Mouse (Mus musculus): ENCODE results near the gene Khdrbs1. TPM values are rescaled to one million over a fixed set of nuclear protein-coding genes. Genes with fewer than 3 reads are reported as not detected.

The Khdrbs1 gene
- polyA plus RNA-seq, 1 experiment from 2014 or later = 105 TPM

DNA sequence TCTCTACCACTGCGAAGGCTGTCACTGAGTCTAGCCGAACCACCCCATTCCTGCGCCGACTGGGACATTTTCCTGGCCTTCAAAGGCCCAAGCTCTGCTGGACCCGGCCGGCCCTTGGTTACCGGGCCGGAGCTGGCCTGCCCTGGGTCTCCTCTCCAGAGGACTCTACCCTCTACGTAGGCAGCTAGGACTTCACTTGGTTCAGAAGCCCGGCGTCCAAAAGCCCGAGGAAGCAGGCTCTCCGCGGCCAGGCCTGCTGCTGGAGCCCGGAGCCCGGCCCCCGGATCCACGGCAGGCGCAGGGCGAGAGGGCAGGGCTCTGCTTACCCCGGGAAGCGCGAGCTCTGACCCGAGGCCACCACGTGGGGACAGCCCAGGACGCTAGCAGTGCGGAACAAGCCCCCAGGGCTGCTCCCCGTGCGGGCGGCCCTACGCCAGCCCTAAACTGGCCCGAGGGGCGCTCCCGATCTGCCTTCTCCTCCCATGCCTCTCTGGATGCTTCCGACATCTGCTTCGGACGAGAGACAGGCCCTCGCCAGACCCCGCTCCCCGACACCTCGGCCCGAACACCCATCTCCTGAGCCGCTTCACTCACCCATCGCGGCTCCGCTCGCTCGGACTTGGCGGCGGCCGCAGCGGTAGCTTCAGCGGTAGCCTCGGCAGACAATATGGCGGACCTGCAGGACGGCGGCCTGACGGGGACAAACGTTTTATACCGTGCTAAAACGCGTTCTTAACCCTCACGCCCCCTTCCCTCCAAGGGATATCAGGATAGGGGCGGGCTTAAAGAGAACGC lies 69.8 kb downstream of the Khdrbs1 start, which contains the start of gene Kpna6:
Kpna6 (minus strand) TSS at position 685 of the 795 bp plus-strand sequence.
- ATAC-seq (ENCODE audit: low read depth) = peak; percentile 92
- H3K4me1 ChIP-seq (ENCODE audit: control insufficient read depth, insufficient read depth, low read length) = no peaks in the 10 kb centered on the region; the same call in 1 of the 2 replicates
- H3K27me3 ChIP-seq (ENCODE audit: control insufficient read depth, insufficient read depth, low read length) = no peaks in the 10 kb centered on the region; the same call in 1 of the 2 replicates
- WGBS = under 1% methylated on average over 59 of the region's 65 CpGs
- no peaks in the 10 kb centered on the region for H3K9me3 ChIP-seq (ENCODE audit: control insufficient read depth, low read length)
- H3K27ac ChIP-seq (ENCODE audit: low read depth, low read length) = peak within 1 kb of the TSS; percentile 90
- peak within 1 kb of the TSS; percentile 91 for H3K4me2 ChIP-seq (ENCODE audit: low read depth, low read length)
- H3K36me3 ChIP-seq (ENCODE audit: control insufficient read depth, insufficient read depth, low read length) = peaks cover 14% of the 10 kb centered on the region
- peak within 1 kb of the TSS; percentile 84 for H3K9ac ChIP-seq (replicated peaks; ENCODE audit: low read depth, low read length)
- H3K4me3 ChIP-seq (ENCODE audit: low read depth, low read length) = peak within 1 kb of the TSS; percentile 99

DNA sequence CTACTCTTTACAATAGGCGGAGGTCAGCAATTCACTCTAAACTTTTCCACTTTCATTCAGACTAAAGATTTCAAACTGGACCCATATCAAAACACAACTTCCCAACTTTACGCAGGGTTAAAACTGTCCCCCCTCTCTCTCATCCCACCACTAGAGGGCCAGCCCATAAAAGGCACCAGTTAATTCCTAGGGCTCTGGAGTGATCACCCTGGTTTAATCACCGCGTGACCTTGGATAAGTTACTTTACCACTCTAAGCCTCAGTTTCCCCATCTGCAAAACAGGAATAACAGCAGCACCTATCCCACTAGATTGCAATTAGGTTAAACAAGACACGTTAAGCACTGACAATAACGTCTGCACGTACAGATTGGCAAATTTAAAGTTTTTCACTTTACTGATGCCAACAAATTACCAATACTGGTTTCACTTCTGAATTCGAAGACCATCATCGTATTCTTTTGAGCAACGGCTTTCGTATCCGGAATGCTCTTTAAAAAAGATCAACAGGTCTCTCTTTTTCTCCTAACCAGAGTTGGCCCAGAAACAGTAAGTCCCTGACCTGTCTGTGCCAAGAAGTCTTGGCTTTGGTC lies 70.5 kb downstream of the Khdrbs1 start:
- Histone ChIP-seq H3K9me3 (ENCODE audit: control insufficient read depth, low read length) (no peaks in the 10 kb centered on the region), H3K27ac (ENCODE audit: low read depth, low read length) (peak overlapping the region; percentile 90), H3K4me1 (ENCODE audit: control insufficient read depth, insufficient read depth, low read length) (no peaks in the 10 kb centered on the region; the same call in 1 of the 2 replicates), H3K4me3 (ENCODE audit: low read depth, low read length) (peak overlapping the region; percentile 99), H3K9ac (replicated peaks; ENCODE audit: low read depth, low read length) (peak overlapping the region; percentile 84), H3K4me2 (ENCODE audit: low read depth, low read length) (peak overlapping the region; percentile 91), H3K27me3 (ENCODE audit: control insufficient read depth, insufficient read depth, low read length) (no peaks in the 10 kb centered on the region; the same call in 1 of the 2 replicates), H3K36me3 (ENCODE audit: control insufficient read depth, insufficient read depth, low read length) (peaks cover 10% of the 10 kb centered on the region)
- ATAC-seq (ENCODE audit: low read depth) = no peak
- 8% methylated on average over 12 of the region's 12 CpGs for whole genome bisulfite sequencing

DNA sequence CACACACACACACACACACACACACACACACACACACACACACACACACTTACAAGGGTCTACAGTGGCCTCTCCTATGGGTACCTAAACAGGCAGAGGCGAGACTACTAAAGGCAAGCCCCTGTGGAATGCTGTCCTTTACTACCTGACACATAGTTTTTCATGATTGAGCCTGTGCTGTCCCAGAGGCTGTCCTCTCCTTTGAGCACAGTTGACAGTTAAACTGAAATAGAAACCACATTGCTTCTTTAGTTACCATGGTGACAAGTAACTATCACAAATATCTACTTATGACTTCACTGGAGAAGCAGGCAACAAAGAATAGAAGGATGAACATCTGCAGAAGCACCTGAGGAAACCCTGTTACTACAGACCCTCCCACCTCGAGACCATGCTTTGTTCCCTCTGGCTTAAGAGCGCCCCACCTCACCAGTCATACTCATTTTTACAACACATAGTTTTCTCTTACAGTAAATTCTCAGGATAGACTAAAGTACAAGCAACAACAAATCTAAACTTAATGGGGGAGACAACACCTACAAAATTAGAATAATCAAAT lies 79.8 kb downstream of the Khdrbs1 start:
- Histone ChIP-seq H3K27me3 (ENCODE audit: control insufficient read depth, insufficient read depth, low read length) (no peaks in the 10 kb centered on the region), H3K9ac (replicated peaks; ENCODE audit: low read depth, low read length) (no peak overlapping the region), H3K9me3 (ENCODE audit: control insufficient read depth, low read length) (no peaks in the 10 kb centered on the region), H3K4me2 (ENCODE audit: low read depth, low read length) (no peak overlapping the region), H3K4me3 (ENCODE audit: low read depth, low read length) (no peak overlapping the region), H3K27ac (ENCODE audit: low read depth, low read length) (no peak overlapping the region), H3K36me3 (ENCODE audit: control insufficient read depth, insufficient read depth, low read length) (peaks cover 25% of the 10 kb centered on the region), H3K4me1 (ENCODE audit: control insufficient read depth, insufficient read depth, low read length) (no peaks in the 10 kb centered on the region)
- ATAC-seq (ENCODE audit: low read depth) = no peak
- 79% methylated on average over 3 of the region's 3 CpGs for WGBS

DNA sequence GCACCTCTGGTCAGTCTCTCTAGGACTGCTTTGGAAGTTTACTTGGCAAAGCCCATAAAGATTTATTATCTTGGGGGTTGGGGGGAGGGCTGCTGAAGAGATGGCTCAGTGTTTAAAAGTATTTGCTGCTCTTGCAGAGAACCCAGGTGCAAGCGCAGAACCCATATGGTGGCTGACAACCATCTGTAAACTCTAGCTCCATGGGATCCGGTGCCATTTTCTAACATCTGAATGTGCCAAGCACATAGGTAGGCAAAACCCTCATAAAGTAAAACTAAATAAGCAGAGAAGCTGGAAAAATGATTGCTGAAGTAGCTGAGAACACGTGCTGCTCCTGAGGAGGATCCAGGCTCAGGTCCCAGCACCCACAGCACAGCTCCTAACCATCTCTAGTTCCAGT lies 80.5 kb downstream of the Khdrbs1 start:
- no peak overlapping the region for H3K27ac ChIP-seq (ENCODE audit: low read depth, low read length)
- no peaks in the 10 kb centered on the region for H3K27me3 ChIP-seq (ENCODE audit: control insufficient read depth, insufficient read depth, low read length)
- H3K9ac ChIP-seq (replicated peaks; ENCODE audit: low read depth, low read length) = no peak overlapping the region
- peaks cover 29% of the 10 kb centered on the region for H3K36me3 ChIP-seq (ENCODE audit: control insufficient read depth, insufficient read depth, low read length)
- WGBS = 84% methylated on average over 3 of the region's 3 CpGs
- no peak overlapping the region for H3K4me2 ChIP-seq (ENCODE audit: low read depth, low read length)
- no peaks in the 10 kb centered on the region for H3K4me1 ChIP-seq (ENCODE audit: control insufficient read depth, insufficient read depth, low read length)
- ATAC-seq (ENCODE audit: low read depth) = no peak
- H3K9me3 ChIP-seq (ENCODE audit: control insufficient read depth, low read length) = no peaks in the 10 kb centered on the region
- H3K4me3 ChIP-seq (ENCODE audit: low read depth, low read length) = no peak overlapping the region

DNA sequence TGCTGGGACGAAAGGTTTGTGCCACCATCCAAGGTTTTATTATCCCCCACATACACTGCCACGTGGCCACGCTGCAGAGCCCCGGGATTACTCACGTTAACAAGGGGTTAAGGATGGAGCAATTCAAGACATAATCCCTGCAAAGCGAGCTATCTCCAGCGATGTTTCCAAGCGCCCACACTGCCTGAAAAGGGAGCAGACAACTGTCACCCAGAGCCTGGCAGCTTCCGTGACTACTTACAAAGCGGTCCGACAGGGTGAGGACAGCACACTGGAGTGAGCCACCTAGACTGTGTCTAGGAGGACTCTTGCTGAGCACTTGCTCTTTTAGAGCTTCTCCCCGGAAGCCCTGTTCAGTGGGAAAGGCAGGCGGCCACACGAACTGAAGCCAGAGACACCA lies 87.3 kb downstream of the Khdrbs1 start:
- H3K9me3 ChIP-seq (ENCODE audit: control insufficient read depth, low read length) = no peaks in the 10 kb centered on the region
- no peak overlapping the region for H3K9ac ChIP-seq (replicated peaks; ENCODE audit: low read depth, low read length)
- H3K27me3 ChIP-seq (ENCODE audit: control insufficient read depth, insufficient read depth, low read length) = no peaks in the 10 kb centered on the region
- no peak for ATAC-seq (ENCODE audit: low read depth)
- no peaks in the 10 kb centered on the region for H3K4me1 ChIP-seq (ENCODE audit: control insufficient read depth, insufficient read depth, low read length)
- H3K27ac ChIP-seq (ENCODE audit: low read depth, low read length) = no peak overlapping the region
- WGBS = 94% methylated on average over 14 of the region's 14 CpGs
- peaks cover 80% of the 10 kb centered on the region for H3K36me3 ChIP-seq (ENCODE audit: control insufficient read depth, insufficient read depth, low read length)
- no peak overlapping the region for H3K4me2 ChIP-seq (ENCODE audit: low read depth, low read length)
- H3K4me3 ChIP-seq (ENCODE audit: low read depth, low read length) = no peak overlapping the region

Small RNAs within 50 kb of the gene (microRNA-seq; reads per million reads assigned to microRNA genes)
- gene Gm28017 (not detected), gene Mir7016 (not detected)

Other genes with a start within 250 kb of the Khdrbs1 start
- 1,581 and 1,634 TPM in 2 replicates for gene Marcksl1, start 228.7 kb downstream of the Khdrbs1 start, polyA plus RNA-seq (2014; fragmentation: Nextera tagmentation; extraction: Ambion mirVana)
- gene Hdac1, start 199.6 kb downstream of the Khdrbs1 start, polyA plus RNA-seq (2014; fragmentation: Nextera tagmentation; extraction: Ambion mirVana) = 67.2 and 94.0 TPM in 2 replicates
- gene Lck, start 168.7 kb downstream of the Khdrbs1 start, polyA plus RNA-seq (2014; fragmentation: Nextera tagmentation; extraction: Ambion mirVana) = 10.0 and 10.5 TPM in 2 replicates
- not detected in 2 replicates for gene Fam167b, start 163.8 kb downstream of the Khdrbs1 start, polyA plus RNA-seq (2014; fragmentation: Nextera tagmentation; extraction: Ambion mirVana)
- gene Eif3i, start 141.7 kb downstream of the Khdrbs1 start, polyA plus RNA-seq (2014; fragmentation: Nextera tagmentation; extraction: Ambion mirVana) = 206 and 221 TPM in 2 replicates
- gene Tmem234, start 141.6 kb downstream of the Khdrbs1 start, polyA plus RNA-seq (2014; fragmentation: Nextera tagmentation; extraction: Ambion mirVana) = 188 and 191 TPM in 2 replicates
- gene Dcdc2b, start 128.0 kb downstream of the Khdrbs1 start, polyA plus RNA-seq (2014; fragmentation: Nextera tagmentation; extraction: Ambion mirVana) = 3.9 and 4.7 TPM in 2 replicates
- 28.2 and 33.3 TPM in 2 replicates for gene Iqcc, start 123.2 kb downstream of the Khdrbs1 start, polyA plus RNA-seq (2014; fragmentation: Nextera tagmentation; extraction: Ambion mirVana)
- 136 and 141 TPM in 2 replicates for gene Ccdc28b, start 118.4 kb downstream of the Khdrbs1 start, polyA plus RNA-seq (2014; fragmentation: Nextera tagmentation; extraction: Ambion mirVana)
- gene Txlna, start 101.2 kb downstream of the Khdrbs1 start, polyA plus RNA-seq (2014; fragmentation: Nextera tagmentation; extraction: Ambion mirVana) = 40.1 and 46.0 TPM in 2 replicates
- gene Kpna6, start 69.5 kb downstream of the Khdrbs1 start, polyA plus RNA-seq (2014; fragmentation: Nextera tagmentation; extraction: Ambion mirVana) = 17.2 and 19.7 TPM in 2 replicates
- gene Tmem39b, start 45.5 kb downstream of the Khdrbs1 start, polyA plus RNA-seq (2014; fragmentation: Nextera tagmentation; extraction: Ambion mirVana) = 22.9 and 23.3 TPM in 2 replicates
- gene Ptp4a2, start 68.9 kb upstream of the Khdrbs1 start, polyA plus RNA-seq (2014; fragmentation: Nextera tagmentation; extraction: Ambion mirVana) = 163 and 234 TPM in 2 replicates
- gene Spocd1, start 186.9 kb upstream of the Khdrbs1 start, polyA plus RNA-seq (2014; fragmentation: Nextera tagmentation; extraction: Ambion mirVana) = not detected in 2 replicates
- gene Adgrb2, start 242.6 kb upstream of the Khdrbs1 start, polyA plus RNA-seq (2014; fragmentation: Nextera tagmentation; extraction: Ambion mirVana) = 15.4 and 17.1 TPM in 2 replicates